Mouse (Mus musculus) central nervous system, embryonic 18 days (tissue): ENCODE data around the gene Ezr. TPM values are rescaled to one million over a fixed set of nuclear protein-coding genes. Genes with fewer than 3 reads are reported as not detected.

ENCODE experiments used
- polyA plus RNA-seq: library from polyadenylated mRNA; depleted of rRNA; stranded (reverse); fragments of >200 nt; gene quantifications from 2 replicates; pipeline ENCODE4 v1.2.3, GENCODE M21; 2012; rRNA removed

Ezr gene
- 28.3 and 31.5 TPM in 2 replicates for polyA plus RNA-seq

DNA sequence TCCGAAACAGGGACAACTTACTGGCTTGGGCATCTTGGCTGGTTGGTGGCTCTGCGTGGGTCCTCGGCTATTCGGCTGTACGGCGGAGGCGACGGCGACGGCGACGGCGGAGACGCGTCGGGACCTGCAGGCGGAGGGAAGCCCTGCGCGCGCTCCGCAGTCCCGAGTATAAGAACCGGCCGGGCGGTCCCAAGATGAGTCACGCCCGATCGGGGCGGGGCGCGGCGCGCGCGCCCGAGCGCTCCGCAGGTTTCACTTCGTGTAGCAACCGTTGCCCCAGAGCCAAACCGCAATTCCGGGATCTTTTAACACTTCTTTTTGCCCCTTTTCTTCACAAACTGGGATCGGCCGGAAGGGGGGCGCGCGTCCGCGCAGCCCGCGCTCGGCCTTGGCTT, at the start of gene Ezr:
Ezr (minus strand) TSS at position 174 of the 395 bp plus-strand sequence.

Other genes with a start within 250 kb of the Ezr start
- 51.8 and 60.9 TPM in 2 replicates for gene Dynlt1c, start 181.1 kb downstream of the Ezr start, polyA plus RNA-seq
- 199 and 205 TPM in 2 replicates for gene Dynlt1f, start 126.9 kb downstream of the Ezr start, polyA plus RNA-seq
- 0.39 and 0.43 TPM in 2 replicates for gene Sytl3, start 123.7 kb downstream of the Ezr start, polyA plus RNA-seq
- gene Rsph3b, start 165.9 kb upstream of the Ezr start, polyA plus RNA-seq: 28.7 and 30.9 TPM in 2 replicates
- gene Tagap1, start 178.4 kb upstream of the Ezr start, polyA plus RNA-seq: 43.2 and 44.4 TPM in 2 replicates
- 63.6 and 80.9 TPM in 2 replicates for gene Rnaset2b, start 187.8 kb upstream of the Ezr start, polyA plus RNA-seq
- gene Gm49721, start 196.1 kb upstream of the Ezr start, polyA plus RNA-seq: 0.88 and 1.1 TPM in 2 replicates
- gene Gm1604a, start 242.8 kb upstream of the Ezr start, polyA plus RNA-seq: 0.32 and 0.47 TPM in 2 replicates